Mouse (Mus musculus): ENCODE results near the gene Lctl. TPM values are rescaled to one million over a fixed set of nuclear protein-coding genes. Genes with fewer than 3 reads are reported as not detected.
A peak's percentile ranks its signal among the peaks of the same experiment; 100 is the strongest.
"Not testable (repeated sequence)": the region's sequence is repeated elsewhere in the genome, so short reads cannot be mapped to it uniquely, and the experiment has no call there.

Gene Lctl
- total RNA-seq, 2 experiments from 2014 or later: 0.26 TPM; not detected in 1

DNA sequence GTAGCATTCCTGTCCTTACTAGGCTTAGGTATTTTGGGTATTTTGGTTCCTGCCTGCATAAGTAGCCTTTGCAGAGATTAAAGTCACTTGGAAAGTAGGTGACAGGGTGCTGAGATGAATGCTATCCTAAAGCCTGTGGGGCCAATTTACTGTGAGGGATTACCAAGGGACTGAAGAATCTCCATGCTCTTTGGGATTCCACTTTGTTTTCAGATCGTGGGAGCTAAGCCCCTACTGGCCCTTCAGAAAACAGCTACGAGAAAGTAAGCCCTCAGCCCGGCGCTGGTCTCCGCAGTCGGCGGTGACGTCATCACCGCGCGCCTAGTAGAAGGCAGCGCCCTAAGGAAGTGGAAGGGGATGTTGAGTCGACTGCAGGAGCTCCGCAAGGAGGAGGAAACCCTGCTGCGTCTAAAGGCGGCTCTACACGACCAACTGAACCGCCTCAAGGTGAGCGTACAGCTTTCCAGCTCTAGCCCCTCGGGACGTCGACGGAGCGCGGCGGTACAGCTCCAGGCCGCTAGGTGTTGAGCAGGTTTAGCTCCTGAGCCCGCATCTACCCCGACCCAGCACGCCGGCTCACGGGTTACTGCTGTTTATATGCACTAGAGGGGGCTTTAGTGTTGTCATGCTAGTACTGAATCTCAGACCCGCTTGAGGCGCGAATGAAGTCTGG, 62.2 kb downstream of the Lctl start, which contains the start of gene Snapc5:
TSS of gene Snapc5 (plus strand) at position 301 of the 673 bp plus-strand sequence.
- peak; percentile 93 to 95 for DNase-seq
- intact Hi-C loops (cut with DNase I): loop anchor here (1.0 kb wide), 1 partner anchor 74 kb away; the partner anchor contains the start of gene Map2k1

- intact Hi-C loops (cut with DNase I); DNase-seq: not testable (repeated sequence)
Observed at GRCm38 (mm10) chr9:64183295-64183694, 66.3 kb downstream of the Lctl start.

- no peak for DNase-seq
- intact Hi-C loops (cut with DNase I): no loop called here
Observed at GRCm38 (mm10) chr9:64184166-64184840, 67.4 kb downstream of the Lctl start.

Other genes starting within 250 kb of the Lctl start
- gene Smad6, start 95.1 kb upstream of the Lctl start, total RNA-seq (2021): 10 to 100 TPM; 16.1 to 19.4 TPM
- 1 to 10 TPM; 5.8 to 8.1 TPM for gene Zwilch, start 56.0 kb downstream of the Lctl start, total RNA-seq (2021)
- 100 to 1,000 TPM; 625 to 646 TPM for gene Rpl4, start 56.2 kb downstream of the Lctl start, total RNA-seq (2021)
- 10 to 100 TPM; 19.9 to 24.2 TPM for gene Snapc5, start 62.1 kb downstream of the Lctl start, total RNA-seq (2021)
- 1 to 10 TPM; 2.1 to 2.2 TPM for gene Uchl4, start 118.1 kb downstream of the Lctl start, total RNA-seq (2021)
- gene Map2k1, start 136.5 kb downstream of the Lctl start, total RNA-seq (2021): 10 to 100 TPM; 59.6 to 65.1 TPM
- 10 to 100 TPM; 26.6 to 28.9 TPM for gene Tipin, start 164.4 kb downstream of the Lctl start, total RNA-seq (2021)
- gene Dis3l, start 224.1 kb downstream of the Lctl start, total RNA-seq (2021): 10 to 100 TPM; 17.4 to 21.3 TPM